11 mouse cellular contexts compared by ENCODE assay signal in the genomic region with DNA sequence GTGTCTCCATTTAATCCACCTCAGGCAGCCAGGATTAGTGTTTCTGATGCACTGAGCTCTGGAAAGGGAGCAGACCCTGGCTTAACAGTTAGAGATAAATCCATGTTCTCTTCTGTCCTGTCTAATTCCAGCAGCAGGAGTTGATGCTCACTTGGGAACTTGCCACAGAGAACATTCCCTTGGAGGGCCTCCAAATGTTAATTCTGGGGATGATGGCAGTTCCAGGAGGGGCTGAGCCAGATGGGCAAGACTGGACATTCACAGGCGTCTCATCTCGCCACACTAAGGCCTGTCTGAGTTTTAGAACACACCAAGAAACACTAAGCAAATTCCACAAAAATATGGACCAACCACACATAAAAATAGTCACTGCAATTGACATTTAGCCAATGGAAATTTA.
DNase-seq lines count a peak whose midpoint lies in the region; ATAC-seq lines count a peak whose summit lies in the region.
"Had no signal": no experiment of that assay in that cellular context is flagged by ENCODE, and none has a peak within 500 bp of the region (broad histone marks: within the 10 kb centered on the region; RNA-seq: fewer than 3 reads in every experiment).

No protein-coding gene starts in this region.

- H3K27me3 ChIP-seq in midbrain, embryonic 14.5 days (ENCODE audit: control insufficient read depth, insufficient read depth, low read length) = no peaks in the 10 kb centered on the region
- H3K27me3 ChIP-seq in midbrain, embryonic 10.5 days (ENCODE audit: low read depth, poor library complexity, severe bottlenecking) = no peaks in the 10 kb centered on the region
- H3K27me3 ChIP-seq: embryonic facial prominence, embryonic 12.5 days; neural tube, embryonic 13.5 days; stomach, embryonic 15.5 days had no signal

- no peak overlapping the region for H3K4me3 ChIP-seq in midbrain, embryonic 14.5 days (replicated peaks; ENCODE audit: low read depth, low read length)
- H3K4me3 ChIP-seq in midbrain, embryonic 10.5 days = no peak overlapping the region
- H3K4me3 ChIP-seq: embryonic facial prominence, embryonic 12.5 days; neural tube, embryonic 13.5 days; stomach, embryonic 15.5 days had no signal

- no peak overlapping the region for H3K4me2 ChIP-seq in midbrain, embryonic 14.5 days (ENCODE audit: low read length)
- H3K4me2 ChIP-seq: embryonic facial prominence, embryonic 12.5 days; neural tube, embryonic 13.5 days; stomach, embryonic 15.5 days had no signal

- H3K9me3 ChIP-seq in midbrain, embryonic 14.5 days (ENCODE audit: control insufficient read depth, low read length) = no peaks in the 10 kb centered on the region
- H3K9me3 ChIP-seq in midbrain, embryonic 10.5 days (replicated peaks) = no peaks in the 10 kb centered on the region; the same call in 1 of the 2 replicates
- H3K9me3 ChIP-seq: embryonic facial prominence, embryonic 12.5 days; neural tube, embryonic 13.5 days; stomach, embryonic 15.5 days had no signal

- H3K4me1 ChIP-seq in midbrain, embryonic 14.5 days (ENCODE audit: control insufficient read depth, insufficient read depth, low read length) = no peaks in the 10 kb centered on the region
- no peaks in the 10 kb centered on the region for H3K4me1 ChIP-seq in midbrain, embryonic 10.5 days
- H3K4me1 ChIP-seq: embryonic facial prominence, embryonic 12.5 days; neural tube, embryonic 13.5 days; stomach, embryonic 15.5 days had no signal

- no peak overlapping the region for H3K9ac ChIP-seq in midbrain, embryonic 14.5 days (replicated peaks; ENCODE audit: low read length)
- H3K9ac ChIP-seq: embryonic facial prominence, embryonic 12.5 days; neural tube, embryonic 13.5 days; stomach, embryonic 15.5 days had no signal

- no peaks in the 10 kb centered on the region for H3K36me3 ChIP-seq in midbrain, embryonic 14.5 days (ENCODE audit: control insufficient read depth, insufficient read depth, low read length)
- H3K36me3 ChIP-seq in midbrain, embryonic 10.5 days = no peaks in the 10 kb centered on the region
- H3K36me3 ChIP-seq: embryonic facial prominence, embryonic 12.5 days; neural tube, embryonic 13.5 days; stomach, embryonic 15.5 days had no signal

- peak; percentile 24 to 37 for DNase-seq in cerebellum, postnatal 25 days
- no peak for DNase-seq in cerebellum, adult 8-10 months
- peak; percentile 8 for DNase-seq in midbrain, embryonic 14.5 days
- no peak for DNase-seq in midbrain, embryonic 10.5 days (ENCODE audit: low spot score)
- DNase-seq in heart, adult 9 months (ENCODE audit: low spot score in 2 of 2) = peak; percentile 32 to 41
- DNase-seq in lung, postnatal 4 days = peak; percentile 59 to 61
- DNase-seq in B cell, adult 2 months = no peak
- DNase-seq in layer of hippocampus, adult 9-11 months = no peak

- no peak overlapping the region for H3K27ac ChIP-seq in midbrain, embryonic 14.5 days (replicated peaks; ENCODE audit: low read depth, low read length)
- H3K27ac ChIP-seq in midbrain, embryonic 10.5 days (replicated peaks) = no peak overlapping the region
- H3K27ac ChIP-seq: embryonic facial prominence, embryonic 12.5 days; neural tube, embryonic 13.5 days; stomach, embryonic 15.5 days had no signal

- 73% methylated on average over 2 of the region's 2 CpGs for WGBS in midbrain, embryonic 14.5 days
- WGBS in midbrain, embryonic 10.5 days = 92% methylated on average over 2 of the region's 2 CpGs

- no peak for ATAC-seq in midbrain, embryonic 14.5 days (ENCODE audit: low FRiP score, low TSS enrichment)

Comparison
In these comparisons a context has a peak if more than half of its experiments do, and no peak if none do; other contexts are left out.
1. DNase-seq: peak in cerebellum, postnatal 25 days (2 of 2), midbrain, embryonic 14.5 days (single experiment), heart, adult 9 months (2 of 2) and lung, postnatal 4 days (2 of 2); none in cerebellum, adult 8-10 months (single experiment), midbrain, embryonic 10.5 days (single experiment), B cell, adult 2 months (0 of 2) and layer of hippocampus, adult 9-11 months (single experiment).